Mouse (Mus musculus) T-helper 17 cell (primary cell): ENCODE measurements around the gene S1pr4.

Experiments
- in situ Hi-C, 2 experiments: fragments of 300-600 bp; cut with MboI, MseI; formaldehyde crosslinking; loops; 1 replicate in 1 of 2; 2 replicates in 1 of 2; pipeline ENCODE4 v1.15.1; 2025; ENCODE audit warnings: high pct_unique_total_duplicates in 2 of 2

Gene S1pr4

DNA sequence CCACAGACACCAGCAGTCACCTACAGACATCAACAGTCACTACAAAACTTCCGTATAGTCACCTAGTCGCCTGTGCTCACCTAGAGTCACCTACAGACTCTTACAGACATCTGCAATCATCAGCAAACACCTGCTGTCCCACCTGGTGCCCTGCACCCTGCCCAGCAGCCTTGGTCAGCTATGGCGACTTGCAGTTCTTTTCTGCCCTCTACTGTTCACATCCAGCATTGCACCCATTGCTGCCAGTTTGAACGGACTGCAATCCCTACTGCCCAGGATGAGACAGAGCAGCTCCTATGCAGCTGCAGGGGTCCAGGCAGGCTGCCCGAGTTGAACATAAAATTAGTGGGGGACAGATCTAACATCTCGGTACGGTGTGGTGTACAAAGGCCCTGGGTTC lies 49.8 kb downstream of the S1pr4 start:
- in situ Hi-C loops: loop anchor here in 1 of 2 experiments (5.0 kb wide), 1 partner anchor 58 kb away; the partner anchor contains the start of gene Smim24
